Mouse (Mus musculus) B cell, adult (primary cell): Measurements from ENCODE around the gene Cacng1. TPM values are rescaled to one million over a fixed set of nuclear protein-coding genes. Genes with fewer than 3 reads are reported as not detected.

Experiments used
- total RNA-seq: library from RNA; stranded (reverse); gene quantifications from 4 replicates; pipeline ENCODE4 v1.2.4, GENCODE M21; 2023; ENCODE audit not compliant: inconsistent age

Gene Cacng1
- total RNA-seq, result not detected in 4 replicates

GRCm38 (mm10) chr11:107716332-107716938, at the start of gene Cacng1:
Gene Cacng1, minus strand, starts transcription at chr11:107716522.

Other genes with a start within 250 kb of the Cacng1 start
- gene Pitpnc1, start 245.8 kb downstream of the Cacng1 start, total RNA-seq, result 23.8 to 34.0 TPM (median 29.7 TPM) in 4 replicates
- 36.8 to 41.6 TPM (median 41.0 TPM) in 4 replicates for gene Psmd12, start 237.0 kb downstream of the Cacng1 start, total RNA-seq
- 61.3 to 73.2 TPM (median 66.5 TPM) in 4 replicates for gene Helz, start 168.6 kb downstream of the Cacng1 start, total RNA-seq
- not detected in 4 replicates for gene Cacng4, start 78.0 kb upstream of the Cacng1 start, total RNA-seq
- gene Cacng5, start 198.5 kb upstream of the Cacng1 start, total RNA-seq, result not detected in 4 replicates